Mouse (Mus musculus): ENCODE results near the gene Mmd2. TPM values are rescaled to one million over a fixed set of nuclear protein-coding genes. Genes with fewer than 3 reads are reported as not detected.
A peak's percentile ranks its signal among the peaks of the same experiment; 100 is the strongest.

Gene Mmd2
- polyA plus RNA-seq, 2 experiments = 6.0 to 15.5 TPM

DNA sequence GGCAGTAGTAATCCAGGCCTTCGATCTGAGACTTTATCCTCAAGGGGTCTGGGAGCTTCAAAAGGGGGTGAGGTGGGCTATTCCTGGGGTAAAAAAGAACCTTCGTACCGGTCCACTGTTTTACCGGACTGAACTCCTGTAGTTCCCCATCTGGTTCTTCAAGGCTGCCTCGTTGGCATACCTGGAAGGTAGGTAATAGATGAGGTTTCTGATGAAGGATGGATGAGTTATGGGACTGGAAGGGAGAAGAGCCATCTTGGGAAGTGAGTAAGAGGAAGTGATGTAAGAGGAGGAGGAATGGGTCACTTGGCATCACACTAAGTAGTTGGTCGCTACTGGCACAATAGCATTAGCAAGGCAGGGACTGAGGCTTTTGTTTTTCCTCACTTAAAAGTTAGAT lies 21.6 kb upstream of the Mmd2 start:
- Histone ChIP-seq H3K9me3 (ENCODE audit: control insufficient read depth, low read length) (no peaks in the 10 kb centered on the region), H3K27me3 (ENCODE audit: control insufficient read depth, insufficient read depth, low read length) (no peaks in the 10 kb centered on the region), H3K4me1 (replicated peaks; ENCODE audit: control insufficient read depth in 2 of 2, insufficient read depth in 2 of 2, low read length in 1 of 2) (peaks cover 14 to 18% of the 10 kb centered on the region in 2 experiments), H3K4me3 (ENCODE audit: insufficient read depth in 1 of 2, low read depth in 2 of 2, low read length in 2 of 2) (peak overlapping the region; percentile 92 to 97), H3K4me2 (ENCODE audit: low read depth) (peak overlapping the region; percentile 79), H3K9ac (replicated peaks) (peak overlapping the region; percentile 97), H3K27ac (peak overlapping the region; percentile 82), H3K36me3 (replicated peaks; ENCODE audit: control insufficient read depth, insufficient read depth, low read depth) (peaks cover 30% of the 10 kb centered on the region)
- ATAC-seq (ENCODE audit: insufficient read depth) = no peak
- 6% methylated on average over 6 of the region's 6 CpGs for whole genome bisulfite sequencing (ENCODE audit: insufficient replicate concordance)
- peak in 1 of 3 experiments; percentile 28 for DNase-seq (ENCODE audit: low read depth in 3 of 3, low spot score in 3 of 3)
- TF ChIP-seq CTCF (IDR thresholded peaks at IDR 0.05; ENCODE audit: low read depth) (no peak), EP300 (IDR thresholded peaks at IDR 0.05; ENCODE audit: low read depth) (no peak)

DNA sequence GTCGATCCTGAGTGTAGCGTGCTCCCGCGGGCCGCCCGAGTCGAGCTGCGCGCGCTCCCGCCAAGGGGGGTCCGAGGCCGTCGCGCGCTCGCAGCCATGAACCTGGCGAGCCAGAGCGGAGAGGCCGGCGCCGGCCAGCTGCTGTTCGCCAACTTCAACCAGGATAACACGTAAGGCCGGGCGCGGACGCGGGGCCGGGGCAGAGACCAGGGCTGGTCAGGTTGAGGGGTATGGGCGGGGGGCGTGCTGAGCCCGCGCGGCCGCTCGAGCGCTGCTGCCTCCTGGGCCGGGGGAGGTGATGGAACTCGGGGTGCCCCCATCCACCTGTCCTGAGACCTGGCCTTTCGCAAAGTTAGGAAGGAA lies 21.0 kb upstream of the Mmd2 start:
- Histone ChIP-seq H3K4me3 (ENCODE audit: insufficient read depth in 1 of 2, low read depth in 2 of 2, low read length in 2 of 2) (peak overlapping the region; percentile 92 to 97), H3K4me1 (replicated peaks; ENCODE audit: control insufficient read depth in 2 of 2, insufficient read depth in 2 of 2, low read length in 1 of 2) (peaks cover 14 to 18% of the 10 kb centered on the region in 2 experiments), H3K9ac (replicated peaks) (peak overlapping the region; percentile 97), H3K36me3 (replicated peaks; ENCODE audit: control insufficient read depth, insufficient read depth, low read depth) (peaks cover 26% of the 10 kb centered on the region), H3K27ac (peak overlapping the region; percentile 82), H3K4me2 (ENCODE audit: low read depth) (peak overlapping the region; percentile 79), H3K9me3 (ENCODE audit: control insufficient read depth, low read length) (no peaks in the 10 kb centered on the region), H3K27me3 (ENCODE audit: control insufficient read depth, insufficient read depth, low read length) (no peaks in the 10 kb centered on the region)
- ATAC-seq (ENCODE audit: insufficient read depth) = no peak
- TF ChIP-seq EP300 (IDR thresholded peaks at IDR 0.05; ENCODE audit: low read depth) (no peak), CTCF (IDR thresholded peaks at IDR 0.05; ENCODE audit: low read depth) (no peak)
- DNase-seq (ENCODE audit: low read depth in 3 of 3, low spot score in 3 of 3) = no peak
- under 1% methylated on average over 41 of the region's 41 CpGs for WGBS (ENCODE audit: insufficient replicate concordance)

DNA sequence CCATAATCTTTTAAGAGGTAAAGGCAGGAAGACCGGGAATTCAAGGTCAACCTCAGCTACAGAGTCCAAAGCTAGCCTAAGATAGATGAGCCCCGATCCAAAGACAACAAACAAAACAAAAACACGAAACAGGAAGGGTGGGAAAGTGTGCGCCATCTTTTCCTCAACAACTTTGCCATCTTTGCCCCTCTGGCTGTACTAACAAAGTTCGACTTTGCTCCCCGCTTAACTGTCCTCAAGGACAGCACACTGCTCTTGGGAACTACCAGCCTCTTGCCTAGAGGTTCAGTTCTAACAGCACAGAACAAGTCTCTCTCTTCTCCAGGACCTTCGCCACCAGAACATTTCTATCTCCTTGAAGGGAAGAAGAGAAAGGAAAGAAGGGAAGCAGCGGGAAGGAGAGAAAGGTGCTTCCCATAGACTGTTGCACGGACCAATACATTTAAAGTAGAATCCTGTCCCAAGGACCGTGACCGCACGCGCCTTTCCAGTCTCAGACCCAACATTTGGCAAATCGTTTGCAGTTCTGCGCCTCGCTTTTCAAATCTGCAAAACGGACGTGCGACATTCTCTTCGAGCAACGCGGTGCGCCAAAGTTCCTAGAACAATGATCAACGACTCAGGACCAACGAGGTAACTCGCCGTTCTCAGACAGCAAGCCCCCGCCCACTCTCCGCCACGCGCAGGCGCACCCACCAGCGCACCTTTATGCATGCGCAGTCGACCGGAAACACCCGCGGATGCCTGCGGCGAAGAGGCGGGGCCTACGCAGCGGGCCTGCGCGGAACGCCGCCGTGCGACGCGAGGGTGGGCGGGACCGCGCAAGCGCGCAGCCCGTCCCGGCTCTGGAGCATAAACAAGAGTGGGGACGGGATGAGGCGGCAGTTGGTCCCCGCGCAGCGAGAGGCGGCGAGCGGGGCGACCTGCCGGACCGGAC lies 20.4 kb upstream of the Mmd2 start:
- DNase-seq (ENCODE audit: low read depth in 3 of 3, low spot score in 3 of 3) = peak; percentile 89 to 91 (median 90)
- H3K27me3 ChIP-seq (ENCODE audit: control insufficient read depth, insufficient read depth, low read length) = no peaks in the 10 kb centered on the region
- H3K9ac ChIP-seq (replicated peaks) = peak overlapping the region; percentile 97
- ATAC-seq (ENCODE audit: insufficient read depth) = peak; percentile 97
- peak overlapping the region; percentile 92 to 97 for H3K4me3 ChIP-seq (ENCODE audit: insufficient read depth in 1 of 2, low read depth in 2 of 2, low read length in 2 of 2)
- peak overlapping the region; percentile 83 for H3K27ac ChIP-seq
- peaks cover 22% of the 10 kb centered on the region for H3K36me3 ChIP-seq (replicated peaks; ENCODE audit: control insufficient read depth, insufficient read depth, low read depth)
- H3K9me3 ChIP-seq (ENCODE audit: control insufficient read depth, low read length) = no peaks in the 10 kb centered on the region
- TF ChIP-seq CTCF (IDR thresholded peaks at IDR 0.05; ENCODE audit: low read depth) (no peak), EP300 (IDR thresholded peaks at IDR 0.05; ENCODE audit: low read depth) (no peak)
- WGBS (ENCODE audit: insufficient replicate concordance) = under 1% methylated on average over 69 of the region's 69 CpGs
- peaks cover 14 to 18% of the 10 kb centered on the region in 2 experiments for H3K4me1 ChIP-seq (replicated peaks; ENCODE audit: control insufficient read depth in 2 of 2, insufficient read depth in 2 of 2, low read length in 1 of 2)
- H3K4me2 ChIP-seq (ENCODE audit: low read depth) = peak overlapping the region; percentile 82

DNA sequence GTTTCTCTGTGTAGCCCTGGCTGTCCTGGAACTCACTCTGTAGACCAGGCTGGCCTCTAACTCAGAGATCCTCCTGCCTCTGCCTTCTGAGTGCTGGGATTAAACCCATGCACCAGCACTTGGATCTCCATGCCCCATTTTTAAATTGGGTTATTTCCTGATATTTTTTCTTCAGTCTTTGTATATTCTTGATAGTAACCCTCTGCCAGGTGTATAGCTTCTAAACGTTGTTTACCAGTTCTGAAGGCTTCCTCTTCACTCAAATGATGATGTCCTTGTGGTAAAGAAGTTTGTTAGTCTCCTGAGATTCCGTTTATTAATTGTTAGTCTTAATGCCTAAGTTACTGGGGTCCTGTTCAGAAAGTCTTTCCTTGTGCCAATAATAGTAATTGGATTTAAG lies 18.8 kb upstream of the Mmd2 start, which contains the start of gene Wipi2:
Gene Wipi2, plus strand, starts transcription at position 301 of the 400 bp plus-strand sequence.
- peak within 1 kb of the TSS; percentile 83 for H3K27ac ChIP-seq
- peak within 1 kb of the TSS; percentile 90 to 97 for H3K4me3 ChIP-seq (ENCODE audit: insufficient read depth in 1 of 2, low read depth in 2 of 2, low read length in 2 of 2)
- H3K9ac ChIP-seq (replicated peaks) = peak within 1 kb of the TSS; percentile 72

DNA sequence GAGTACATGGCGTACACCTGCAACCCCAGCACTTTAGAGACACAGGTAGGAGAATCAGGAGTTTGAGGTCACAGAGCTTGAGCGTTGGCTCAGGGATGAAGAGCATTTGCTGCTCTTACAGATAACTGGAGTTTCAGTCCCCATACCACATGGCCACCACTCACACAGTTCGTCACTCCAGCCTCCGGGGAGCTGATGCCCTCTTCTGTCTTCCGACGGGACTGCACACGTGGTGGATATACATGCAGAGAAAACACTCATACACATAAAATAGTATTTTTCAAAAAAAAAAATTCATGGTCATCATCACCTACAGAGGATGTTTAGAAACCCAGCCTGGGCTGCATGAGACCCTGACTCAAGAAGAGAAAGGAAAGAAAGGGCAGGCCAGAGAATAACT lies 14.5 kb upstream of the Mmd2 start:
- ATAC-seq (ENCODE audit: insufficient read depth) = no peak
- 73% methylated on average over 7 of the region's 7 CpGs for WGBS (ENCODE audit: insufficient replicate concordance)

More for the DNA sequence above, 18.8 kb upstream of the Mmd2 start, which contains the start of gene Wipi2:
- DNase-seq (ENCODE audit: low read depth in 3 of 3, low spot score in 3 of 3) = no peak
- no peaks in the 10 kb centered on the region for H3K9me3 ChIP-seq (ENCODE audit: control insufficient read depth, low read length)
- WGBS (ENCODE audit: insufficient replicate concordance) = 63% methylated on average over 2 of the region's 2 CpGs
- TF ChIP-seq CTCF (IDR thresholded peaks at IDR 0.05; ENCODE audit: low read depth) (no peak), EP300 (IDR thresholded peaks at IDR 0.05; ENCODE audit: low read depth) (no peak)
- H3K36me3 ChIP-seq (replicated peaks; ENCODE audit: control insufficient read depth, insufficient read depth, low read depth) = peaks cover 8% of the 10 kb centered on the region
- no peak for ATAC-seq (ENCODE audit: insufficient read depth)
- H3K27me3 ChIP-seq (ENCODE audit: control insufficient read depth, insufficient read depth, low read length) = no peaks in the 10 kb centered on the region
- H3K4me1 ChIP-seq (replicated peaks; ENCODE audit: control insufficient read depth in 2 of 2, insufficient read depth in 2 of 2, low read length in 1 of 2) = peaks cover 14 to 18% of the 10 kb centered on the region in 2 experiments
- peak within 1 kb of the TSS; percentile 82 for H3K4me2 ChIP-seq (ENCODE audit: low read depth)

More for the DNA sequence above, 14.5 kb upstream of the Mmd2 start:
- Histone ChIP-seq H3K27me3 (ENCODE audit: control insufficient read depth, insufficient read depth, low read length) (no peaks in the 10 kb centered on the region), H3K4me3 (ENCODE audit: insufficient read depth in 1 of 2, low read depth in 2 of 2, low read length in 2 of 2) (no peak overlapping the region), H3K27ac (no peak overlapping the region), H3K4me1 (replicated peaks; ENCODE audit: control insufficient read depth in 2 of 2, insufficient read depth in 2 of 2, low read length in 1 of 2) (peaks cover under 1 to 4% of the 10 kb centered on the region in 2 experiments; a peak in 3 of 4 replicates), H3K36me3 (replicated peaks; ENCODE audit: control insufficient read depth, insufficient read depth, low read depth) (no peaks in the 10 kb centered on the region), H3K9me3 (ENCODE audit: control insufficient read depth, low read length) (no peaks in the 10 kb centered on the region), H3K4me2 (ENCODE audit: low read depth) (no peak overlapping the region), H3K9ac (replicated peaks) (no peak overlapping the region)
- peak; percentile 33; the same call in 1 of the 2 replicates for TF ChIP-seq CTCF (IDR thresholded peaks at IDR 0.05; ENCODE audit: low read depth)
- no peak for TF ChIP-seq EP300 (IDR thresholded peaks at IDR 0.05; ENCODE audit: low read depth)
- no peak for DNase-seq (ENCODE audit: low read depth in 3 of 3, low spot score in 3 of 3)

Measured in liver, embryonic 14.5 days (tissue).